Mouse (Mus musculus) megakaryocyte-erythroid progenitor cell, adult 5 weeks (primary cell): ENCODE measurements around the gene Klk1b5. TPM values are rescaled to one million over a fixed set of nuclear protein-coding genes. Genes with fewer than 3 reads are reported as not detected.

ENCODE experiments used
- polyA plus RNA-seq: library from polyadenylated mRNA; stranded (reverse); fragments of >175 nt; gene quantifications from 2 replicates; pipeline ENCODE4 v1.2.3, GENCODE M21; 2012

The Klk1b5 gene
- not detected in 2 replicates for polyA plus RNA-seq

GRCm38 (mm10) chr7:44215645-44216044 lies at the start of gene Klk1b5:
TSS of gene Klk1b5 (plus strand) at chr7:44215945.

GRCm38 (mm10) chr7:44187936-44188335 lies 27.8 kb upstream of the Klk1b5 start, which contains the start of gene Klk1b24:
TSS of gene Klk1b24 (plus strand) at chr7:44188236.

DNA sequence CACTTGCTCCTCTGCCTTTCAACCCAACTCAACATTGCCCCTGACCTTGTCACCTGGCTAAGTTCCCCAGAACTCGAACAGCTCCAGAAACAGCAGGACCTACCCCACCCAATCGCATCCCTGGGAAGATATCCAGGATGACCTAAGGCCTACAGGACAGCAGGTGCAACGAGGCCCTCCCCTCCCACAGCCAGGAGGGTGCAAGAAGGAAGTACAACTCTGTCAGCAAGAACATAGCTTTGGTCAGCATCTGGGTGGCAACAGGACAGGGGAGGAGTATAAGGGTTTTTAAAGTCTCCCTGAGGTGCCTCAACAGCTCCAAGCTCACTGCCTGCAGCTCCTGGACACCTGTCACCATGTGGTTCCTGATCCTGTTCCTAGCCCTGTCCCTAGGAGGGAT lies 17.9 kb upstream of the Klk1b5 start, which contains the start of gene Klk1b3:
Gene Klk1b3 (plus strand): TSS at position 301 of the 400 bp plus-strand sequence.

DNA sequence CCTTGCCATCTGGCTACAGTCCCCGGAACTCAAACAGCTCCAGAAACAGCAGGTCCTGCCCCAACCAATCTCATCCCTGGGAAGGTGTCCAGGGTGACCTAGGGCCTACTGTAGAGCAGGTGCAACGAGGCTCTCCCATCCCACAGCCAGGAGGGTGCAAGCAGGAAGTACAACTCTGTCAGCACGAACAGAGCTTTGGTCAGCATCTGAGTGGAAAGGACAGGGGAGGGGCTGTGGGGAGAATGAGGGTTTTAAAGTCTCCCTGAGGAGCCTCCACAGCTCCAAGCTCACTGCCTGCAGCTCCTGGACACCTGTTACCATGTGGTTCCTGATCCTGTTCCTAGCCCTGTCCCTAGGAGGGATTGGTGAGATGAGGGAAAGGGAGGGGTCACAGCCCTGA lies 8.6 kb upstream of the Klk1b5 start, which contains the start of gene Klk1b4:
Gene Klk1b4 (plus strand): TSS at position 301 of the 400 bp plus-strand sequence.

DNA sequence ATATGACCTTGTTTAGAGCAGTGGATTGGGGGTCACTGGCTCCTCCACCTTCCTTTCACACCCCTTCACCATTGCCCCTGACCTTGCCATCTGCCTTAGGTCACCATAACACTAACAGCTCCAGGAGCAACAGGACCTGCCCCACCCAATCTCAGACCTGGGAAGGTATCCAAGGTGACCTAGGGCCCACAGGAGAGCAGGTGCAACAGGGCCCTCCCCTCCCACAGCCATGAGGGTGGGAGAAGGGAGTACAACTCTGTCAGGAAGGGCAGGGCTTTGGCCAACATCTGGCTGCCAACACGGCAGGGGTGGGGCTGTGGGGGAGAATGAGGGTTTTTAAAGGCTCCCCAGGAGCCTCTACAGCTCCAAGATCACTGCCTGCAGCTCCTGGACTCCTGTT lies 9.3 kb downstream of the Klk1b5 start, which contains the start of gene Klk1:
Gene Klk1 (plus strand): TSS at position 285 of the 400 bp plus-strand sequence.

GRCm38 (mm10) chr7:44235909-44236308 lies 20.2 kb downstream of the Klk1b5 start, which contains the start of gene Gm36864:
TSS of gene Gm36864 (plus strand) at chr7:44236177.

DNA sequence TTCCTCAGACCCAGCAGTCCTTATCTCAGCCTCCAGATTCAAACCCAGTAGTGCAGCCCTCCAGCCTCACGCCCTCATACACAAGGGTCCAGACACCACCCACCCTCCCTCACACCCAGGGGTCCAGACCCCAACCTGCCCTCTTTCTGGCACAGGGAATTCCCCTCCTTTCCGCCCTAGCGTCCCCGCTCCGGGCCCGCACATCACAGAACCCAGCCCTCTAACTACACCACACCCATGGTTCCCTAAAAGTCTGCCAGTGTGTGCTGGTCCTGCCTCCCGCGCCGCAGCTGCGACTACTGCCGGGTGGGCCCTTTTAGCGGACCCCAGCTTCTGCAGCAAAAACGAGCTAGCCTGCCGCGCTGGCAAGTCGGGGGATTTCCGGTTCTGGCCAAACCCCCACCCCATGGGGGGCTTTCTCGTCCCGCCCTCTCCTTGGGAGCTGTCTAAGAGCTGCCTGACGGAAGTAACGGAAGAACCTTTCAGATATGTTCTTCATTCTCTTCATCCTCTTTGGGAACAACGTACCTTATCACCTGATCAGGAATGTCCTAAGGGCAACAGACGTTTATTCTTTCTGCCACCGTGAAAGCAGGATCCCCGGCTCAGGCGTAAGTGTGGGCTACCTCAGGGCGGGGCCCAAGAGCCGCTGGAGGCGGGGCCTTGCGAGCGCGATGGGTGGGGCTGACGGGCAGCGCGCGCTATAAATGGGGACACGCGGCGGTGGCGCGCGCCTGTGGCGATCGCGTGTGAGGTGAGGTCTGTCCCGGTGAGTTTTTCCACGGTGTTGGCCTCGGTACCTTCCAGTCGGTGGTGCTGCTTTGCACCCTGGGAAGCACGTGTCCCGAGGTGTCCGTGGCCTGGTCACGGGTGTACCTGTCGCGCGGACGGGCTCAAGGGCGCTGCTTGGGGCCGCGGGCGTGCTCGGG lies 30.6 kb downstream of the Klk1b5 start, which contains the start of the genes 1700028J19Rik and 2410002F23Rik:
Gene 1700028J19Rik (minus strand): TSS at position 641 of the 929 bp plus-strand sequence.
Gene 2410002F23Rik (plus strand): TSS at position 668 of the 929 bp plus-strand sequence.

DNA sequence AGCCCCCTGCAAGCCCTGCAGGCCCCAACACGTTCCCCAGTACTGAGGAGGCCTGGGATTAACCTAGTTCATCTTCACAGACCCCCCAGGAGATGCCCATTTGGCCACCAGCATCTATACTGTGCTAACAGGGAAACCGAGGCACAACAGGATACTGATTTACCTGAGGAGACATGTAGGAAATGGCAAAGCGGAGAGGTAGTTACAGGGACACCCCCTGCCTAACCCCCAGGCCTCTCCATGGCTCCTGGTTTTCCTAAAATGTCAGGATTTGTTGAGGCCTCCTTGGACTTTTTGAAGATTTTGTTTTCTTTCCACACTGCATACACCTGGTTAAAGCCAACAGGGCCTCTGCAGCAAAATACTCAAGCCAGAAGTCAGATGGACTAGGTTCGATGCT lies 41.5 kb downstream of the Klk1b5 start, which contains the start of gene Acp4:
Gene Acp4 (minus strand): TSS at position 101 of the 400 bp plus-strand sequence.

DNA sequence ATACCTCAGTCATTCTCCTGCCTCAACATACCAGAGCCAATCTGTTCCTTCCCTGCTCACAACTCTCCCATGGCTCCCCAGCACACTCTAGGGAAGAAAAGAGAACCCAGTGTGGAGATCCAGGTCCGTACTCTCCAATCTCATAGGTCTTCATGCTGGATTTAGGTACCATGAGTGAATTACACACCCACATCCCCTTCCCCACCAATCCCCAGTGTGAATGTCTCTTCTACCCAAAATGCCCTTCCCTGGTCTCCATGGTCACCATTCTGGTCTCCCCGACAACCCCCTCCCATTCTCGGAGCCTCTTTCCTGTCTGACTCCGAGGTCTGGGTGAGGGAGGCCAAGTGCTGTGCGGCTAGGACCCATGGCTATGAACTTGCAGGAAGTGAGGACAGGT lies 45.4 kb downstream of the Klk1b5 start, which contains the start of gene Gm15517:
Gene Gm15517 (plus strand): TSS at position 301 of the 400 bp plus-strand sequence.

Other genes with a start within 250 kb of the Klk1b5 start
- gene Klk1b1, start 249.2 kb upstream of the Klk1b5 start, polyA plus RNA-seq, result not detected in 2 replicates
- not detected in 2 replicates for gene Klk1b9, start 239.9 kb upstream of the Klk1b5 start, polyA plus RNA-seq
- 0.15 TPM in 1 of 2 replicates, not detected in the other for gene Klk1b11, start 220.1 kb upstream of the Klk1b5 start, polyA plus RNA-seq
- gene Klk1b26, start 203.8 kb upstream of the Klk1b5 start, polyA plus RNA-seq, result not detected in 2 replicates
- gene Klk1b27, start 163.7 kb upstream of the Klk1b5 start, polyA plus RNA-seq, result not detected in 2 replicates
- not detected in 2 replicates for gene Klk1b21, start 113.6 kb upstream of the Klk1b5 start, polyA plus RNA-seq
- gene Klk1b22, start 103.3 kb upstream of the Klk1b5 start, polyA plus RNA-seq, result not detected in 2 replicates
- gene Klk1b16, start 79.2 kb upstream of the Klk1b5 start, polyA plus RNA-seq, result not detected in 2 replicates
- not detected in 2 replicates for gene Klk1b24, start 27.7 kb upstream of the Klk1b5 start, polyA plus RNA-seq
- gene Klk1b3, start 17.8 kb upstream of the Klk1b5 start, polyA plus RNA-seq, result not detected in 2 replicates
- not detected in 2 replicates for gene Klk1b4, start 8.5 kb upstream of the Klk1b5 start, polyA plus RNA-seq
- not detected in 2 replicates for gene Klk1, start 9.4 kb downstream of the Klk1b5 start, polyA plus RNA-seq
- not detected in 2 replicates for gene Gm36864, start 20.2 kb downstream of the Klk1b5 start, polyA plus RNA-seq
- gene 1700028J19Rik, start 30.8 kb downstream of the Klk1b5 start, polyA plus RNA-seq, result 0.34 TPM in 1 of 2 replicates, not detected in the other
- 249 and 336 TPM in 2 replicates for gene 2410002F23Rik, start 30.8 kb downstream of the Klk1b5 start, polyA plus RNA-seq
- gene Acp4, start 41.4 kb downstream of the Klk1b5 start, polyA plus RNA-seq, result not detected in 2 replicates
- not detected in 2 replicates for gene Gm15517, start 45.5 kb downstream of the Klk1b5 start, polyA plus RNA-seq
- 5.0 and 6.2 TPM in 2 replicates for gene Clec11a, start 91.0 kb downstream of the Klk1b5 start, polyA plus RNA-seq
- 0.90 and 0.94 TPM in 2 replicates for gene Shank1, start 94.3 kb downstream of the Klk1b5 start, polyA plus RNA-seq
- 1.0 and 1.1 TPM in 2 replicates for gene Syt3, start 168.2 kb downstream of the Klk1b5 start, polyA plus RNA-seq
- 2.9 and 3.5 TPM in 2 replicates for gene 1700008O03Rik, start 169.9 kb downstream of the Klk1b5 start, polyA plus RNA-seq
- gene Lrrc4b, start 213.1 kb downstream of the Klk1b5 start, polyA plus RNA-seq, result not detected in 2 replicates
- gene Aspdh, start 249.4 kb downstream of the Klk1b5 start, polyA plus RNA-seq, result not detected in 2 replicates